Mouse (Mus musculus): ENCODE measurements around the gene Tmem164.
"Not testable (repeated sequence)": the region's sequence is repeated elsewhere in the genome, so short reads cannot be mapped to it uniquely, and the experiment has no call there.

Gene Tmem164

DNA sequence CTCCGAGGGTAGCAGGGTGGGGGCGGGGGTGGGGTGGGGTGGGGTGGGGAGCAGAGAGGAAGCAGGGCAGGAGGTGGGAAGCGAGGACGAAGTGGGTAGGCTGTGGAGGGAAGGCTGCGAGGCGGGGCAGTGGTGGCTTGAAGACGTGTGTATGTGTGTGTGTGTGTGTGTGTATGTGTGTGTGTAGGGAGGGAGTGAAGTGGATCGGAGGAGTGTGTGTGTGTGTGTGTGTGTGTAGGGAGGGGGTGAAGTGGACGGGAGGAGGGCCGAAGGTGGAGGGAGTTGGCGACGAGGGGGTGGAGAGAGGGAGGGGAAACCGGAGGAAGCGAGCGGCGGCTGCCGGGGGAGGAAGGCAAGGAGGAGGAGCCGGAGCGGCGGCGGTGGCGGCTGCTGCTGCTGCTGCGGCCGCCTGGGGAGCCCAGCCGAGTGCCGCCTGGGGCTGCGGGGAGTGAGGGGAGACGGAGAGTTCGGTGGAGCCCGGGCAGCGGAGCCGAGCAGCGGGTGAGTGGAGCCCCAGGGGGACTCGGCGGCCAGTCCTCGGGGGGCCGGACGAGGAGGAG is at the start of gene Tmem164:
Gene Tmem164, plus strand, starts transcription at position 351 of the 560 bp plus-strand sequence.
- DNase-seq = peak; percentile 81 to 93

GRCm38 (mm10) chrX:142632990-142633389 is 48.2 kb upstream of the Tmem164 start:
- DNase-seq = not testable (repeated sequence)

GRCm38 (mm10) chrX:142647202-142647601 is 34.0 kb upstream of the Tmem164 start:
- DNase-seq = no peak

DNA sequence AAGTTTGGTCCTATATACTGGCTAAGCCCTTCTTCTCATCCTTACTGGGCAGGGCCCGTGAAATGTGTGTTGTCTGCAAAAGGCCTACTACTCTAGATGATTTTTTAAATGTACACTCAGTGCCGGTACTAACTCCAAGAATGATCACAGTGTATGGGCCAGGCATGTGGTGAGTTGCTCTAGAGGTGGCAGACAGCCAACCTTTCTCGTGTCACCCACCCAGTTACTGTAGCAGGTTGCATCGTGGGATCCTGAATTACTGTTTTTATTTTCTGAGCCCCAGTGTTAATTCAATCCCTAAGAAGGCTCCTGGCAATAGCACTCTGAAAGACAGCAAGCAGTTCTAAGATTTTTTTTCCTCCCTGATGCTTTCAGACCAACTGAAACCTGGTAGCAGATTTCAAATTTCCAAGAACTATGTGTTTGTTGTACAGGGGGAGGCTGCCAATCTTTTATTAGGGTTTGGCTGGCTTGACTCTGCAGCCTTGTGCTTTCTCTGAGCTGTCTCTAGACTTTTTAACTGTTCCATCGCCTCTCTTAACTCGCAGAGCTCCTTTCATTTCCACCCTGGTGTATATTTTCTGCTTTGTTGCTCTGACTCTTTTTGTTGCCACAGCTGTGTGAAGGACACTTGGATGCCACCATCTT is 31.0 kb upstream of the Tmem164 start:
- no peak for DNase-seq

GRCm38 (mm10) chrX:142664704-142665422 is 16.3 kb upstream of the Tmem164 start:
- DNase-seq = no peak

DNA sequence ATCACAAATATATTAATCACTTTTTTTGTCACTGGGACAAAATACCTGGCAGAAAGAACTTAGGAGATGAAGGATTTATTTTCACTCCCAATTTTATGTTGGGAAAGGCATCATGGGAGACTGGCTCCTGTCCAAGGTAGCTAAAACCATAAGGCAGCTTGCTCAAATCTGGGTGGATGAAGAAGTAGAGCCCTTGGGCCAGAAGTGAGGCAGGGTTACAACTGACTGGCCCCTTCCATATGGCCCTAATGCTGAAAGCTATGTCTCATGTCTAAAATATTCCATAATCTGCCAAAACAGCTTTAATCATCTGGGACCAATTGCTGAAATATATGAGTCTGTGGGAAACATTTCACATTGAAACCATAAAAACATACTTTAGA is 15.8 kb upstream of the Tmem164 start:
- no peak for DNase-seq

GRCm38 (mm10) chrX:142669312-142670091 is 11.7 kb upstream of the Tmem164 start:
- no peak for DNase-seq

DNA sequence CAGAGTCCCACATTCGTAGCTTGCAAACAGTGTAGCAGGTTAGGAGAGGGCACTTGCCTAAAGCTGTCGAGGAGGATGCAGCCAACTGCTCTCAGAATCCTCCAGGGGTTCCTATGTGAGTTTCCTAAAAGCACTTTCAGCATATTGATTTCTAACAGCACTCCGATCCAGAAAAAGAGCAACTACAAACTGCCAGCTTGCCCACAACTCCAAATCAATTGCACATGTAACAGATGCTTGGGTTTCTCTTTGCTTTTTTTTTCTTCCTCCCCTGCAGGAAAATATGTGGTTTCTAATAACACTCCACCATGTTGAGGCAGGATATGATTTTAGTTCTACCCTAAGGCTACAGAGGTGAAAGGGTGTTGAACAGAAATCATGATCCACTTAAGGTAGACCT is 11.1 kb upstream of the Tmem164 start:
- DNase-seq = no peak

GRCm38 (mm10) chrX:142671141-142671540 is 10.1 kb upstream of the Tmem164 start:
- DNase-seq = no peak

DNA sequence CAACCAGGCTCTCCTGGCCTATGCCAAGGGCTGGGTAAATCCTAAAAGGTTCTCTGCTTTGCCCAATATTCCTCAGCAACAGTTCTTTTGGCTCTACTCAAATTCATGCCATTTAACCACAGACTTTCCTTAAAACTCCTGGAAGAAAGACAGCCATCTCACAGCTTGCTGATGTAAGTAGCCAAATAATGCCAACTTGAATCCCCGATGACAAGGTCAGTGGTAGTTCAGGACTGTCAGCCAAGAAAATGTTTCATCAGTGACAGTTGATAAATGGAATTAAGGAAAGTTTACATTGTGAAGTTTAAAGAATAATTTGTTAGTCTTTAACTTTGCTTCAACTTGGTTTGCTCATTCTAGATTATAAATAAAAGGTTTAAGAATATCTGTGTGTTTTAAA is 8.5 kb upstream of the Tmem164 start:
- no peak for DNase-seq

- no peak for DNase-seq
Observed at GRCm38 (mm10) chrX:142677193-142677592, 4.0 kb upstream of the Tmem164 start.

DNA sequence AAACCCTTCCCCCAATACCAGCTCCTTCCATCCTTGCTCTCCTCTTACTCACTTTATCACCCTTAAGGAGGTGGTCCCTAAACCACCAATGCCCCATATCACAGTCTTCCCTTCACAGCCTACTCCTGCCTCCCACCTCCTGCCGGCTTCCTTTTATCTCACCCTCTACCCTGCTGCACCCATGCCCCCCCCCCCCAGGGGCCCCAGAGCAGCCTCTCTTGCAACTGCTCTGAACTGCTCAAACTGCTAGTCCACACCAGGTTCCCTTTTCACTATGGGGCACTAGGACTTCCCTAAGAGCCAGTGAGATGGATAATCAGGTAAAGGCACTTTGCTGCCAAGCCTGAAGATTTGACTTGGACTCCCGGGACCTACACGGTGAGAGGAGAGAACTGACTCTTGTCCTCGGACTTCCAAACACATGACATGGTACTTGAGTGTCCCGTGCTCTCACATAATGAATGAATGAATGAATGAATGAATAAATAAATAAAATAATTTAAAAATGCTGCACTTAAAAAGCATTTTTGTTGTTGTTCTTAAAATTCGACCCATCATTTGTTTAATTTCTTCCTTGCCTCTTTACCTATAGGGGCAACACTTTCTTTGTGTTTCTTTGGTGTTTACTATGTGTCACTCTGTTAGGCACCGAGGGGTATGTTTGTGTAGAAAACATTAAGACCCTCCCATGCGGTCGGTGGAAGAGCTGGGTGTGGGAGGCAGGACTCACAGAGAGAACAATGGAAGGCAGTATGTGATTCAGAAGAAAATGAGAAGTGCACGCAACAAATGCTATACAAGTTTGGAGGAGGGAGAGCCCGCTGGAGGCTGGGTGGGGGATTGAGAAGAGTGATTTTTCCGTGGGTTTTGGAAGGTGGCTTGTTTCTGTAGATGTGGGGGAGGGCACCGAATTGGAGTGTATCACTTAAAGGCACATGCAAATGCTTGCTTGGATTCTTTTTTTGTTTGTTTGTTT is 2.4 kb upstream of the Tmem164 start:
- DNase-seq = no peak

DNA sequence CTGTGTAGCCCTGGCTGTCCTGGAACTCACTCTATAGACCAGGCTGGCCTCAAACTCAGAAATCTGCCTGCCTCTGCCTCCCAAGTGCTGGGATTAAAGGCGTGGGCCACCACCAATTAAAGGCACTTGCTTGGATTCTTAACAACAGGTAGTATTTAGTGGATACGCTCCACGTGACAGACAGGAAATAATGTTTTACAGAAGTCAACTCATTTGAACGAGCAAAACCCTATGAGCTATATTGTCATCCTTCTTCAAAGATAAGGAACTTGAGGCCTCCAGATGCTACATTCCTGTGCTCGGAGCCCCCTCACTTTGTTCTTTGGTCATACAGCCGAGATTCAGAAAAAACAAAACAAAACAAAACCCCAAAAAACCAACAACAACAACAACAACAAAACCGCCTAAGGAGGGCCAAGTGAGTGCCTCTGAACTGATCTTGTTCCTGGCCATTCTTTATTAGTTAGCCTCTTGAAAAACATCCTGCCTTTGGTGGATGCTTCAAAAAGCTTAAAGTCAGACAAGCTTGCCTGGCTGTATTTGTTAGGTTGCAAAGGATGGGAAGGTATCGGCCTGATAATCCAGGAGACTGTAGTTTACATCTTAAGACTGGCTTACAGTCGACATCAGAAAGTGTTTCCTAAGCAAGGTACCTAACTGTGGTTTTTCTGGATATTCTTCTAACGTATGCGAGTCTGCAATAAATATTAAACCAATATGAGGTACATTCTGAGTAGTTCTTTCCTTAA is 1.5 kb upstream of the Tmem164 start:
- no peak for DNase-seq

DNA sequence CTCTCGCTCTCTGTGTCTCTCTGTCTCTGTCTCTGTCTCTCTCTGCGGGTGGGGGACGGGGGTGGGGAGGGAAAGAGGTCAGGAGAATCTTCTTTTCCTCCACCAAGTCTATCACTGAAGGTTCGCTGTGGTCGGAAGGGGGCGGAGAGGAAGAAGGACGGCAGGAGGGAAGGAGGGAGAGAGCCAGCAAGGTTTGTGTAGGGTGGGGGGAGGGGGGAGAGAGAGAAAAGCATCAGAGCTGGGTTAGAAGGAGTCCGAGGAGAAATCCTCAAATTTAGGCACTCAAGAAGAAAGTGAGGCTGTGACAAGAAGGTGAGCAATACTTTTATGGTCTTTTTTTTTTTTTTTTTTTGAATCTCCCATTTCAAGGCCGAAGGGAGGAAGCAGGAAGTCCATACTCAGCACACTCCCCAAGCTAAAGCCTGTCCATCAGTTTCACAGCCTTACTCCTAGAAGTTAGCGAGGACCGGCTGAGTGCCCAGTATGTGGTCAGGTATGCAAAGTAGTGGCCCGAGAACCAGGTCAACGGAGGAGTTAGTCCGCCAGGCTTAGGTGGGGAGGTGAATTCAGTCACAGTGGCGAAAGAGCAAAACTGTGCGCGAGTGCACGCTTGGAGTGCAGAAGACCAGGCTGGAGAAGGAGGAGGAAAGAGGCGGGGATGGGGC is 683 bp upstream of the Tmem164 start:
- peak in 1 of 2 experiments; percentile 35 for DNase-seq

DNA sequence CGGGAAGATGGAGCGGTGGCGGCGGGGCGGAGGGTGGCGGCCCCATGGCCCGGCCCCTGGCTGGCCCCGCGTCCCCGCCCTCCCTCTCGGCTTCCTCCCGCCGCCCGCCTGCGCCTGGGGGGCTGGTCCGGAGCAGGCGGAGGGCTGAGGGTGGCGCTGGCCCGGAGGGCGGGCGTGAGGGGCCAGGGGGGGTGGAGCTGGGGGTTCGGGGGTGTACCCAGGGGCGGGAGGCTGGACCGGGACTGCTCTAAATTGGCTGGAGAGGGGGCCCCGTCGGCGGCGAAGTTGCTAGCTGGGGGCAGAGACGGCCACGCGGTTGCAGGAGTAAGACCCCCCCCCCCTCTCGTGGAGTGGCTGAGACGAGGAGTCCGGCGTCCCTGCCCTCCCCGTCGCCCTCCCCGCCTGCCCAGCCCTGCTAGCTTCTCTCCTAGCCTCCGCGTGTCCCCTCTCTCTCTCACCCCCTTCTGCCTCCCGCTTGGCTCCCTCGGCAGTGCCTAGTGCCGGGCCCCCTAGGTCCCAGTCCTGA is 473 bp downstream of the Tmem164 start:
- peak; percentile 64 to 86 for DNase-seq

- DNase-seq = peak in 1 of 2 experiments; percentile 52
Observed at GRCm38 (mm10) chrX:142682176-142682820, 1.1 kb downstream of the Tmem164 start.

DNA sequence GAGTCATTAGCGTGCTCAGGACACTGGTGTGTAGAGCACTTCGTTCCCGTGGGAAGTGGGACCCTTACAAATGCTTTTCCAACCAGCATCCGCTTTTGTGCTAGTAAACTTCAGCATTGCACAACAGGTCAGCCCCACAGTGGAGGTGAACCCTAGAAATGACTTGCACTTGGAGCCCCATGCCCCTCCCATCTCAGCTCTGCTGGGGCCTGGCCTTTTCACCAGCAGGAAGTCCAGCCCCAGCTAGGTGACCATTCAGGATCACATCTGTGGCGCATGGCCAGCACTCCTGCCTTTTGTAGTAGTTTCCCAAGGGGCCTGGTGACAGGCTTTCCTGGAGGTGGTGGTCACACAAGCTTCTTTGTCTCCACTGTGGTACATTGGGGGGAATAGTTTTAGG is 1.8 kb downstream of the Tmem164 start:
- peak; percentile 54 to 77 for DNase-seq

DNA sequence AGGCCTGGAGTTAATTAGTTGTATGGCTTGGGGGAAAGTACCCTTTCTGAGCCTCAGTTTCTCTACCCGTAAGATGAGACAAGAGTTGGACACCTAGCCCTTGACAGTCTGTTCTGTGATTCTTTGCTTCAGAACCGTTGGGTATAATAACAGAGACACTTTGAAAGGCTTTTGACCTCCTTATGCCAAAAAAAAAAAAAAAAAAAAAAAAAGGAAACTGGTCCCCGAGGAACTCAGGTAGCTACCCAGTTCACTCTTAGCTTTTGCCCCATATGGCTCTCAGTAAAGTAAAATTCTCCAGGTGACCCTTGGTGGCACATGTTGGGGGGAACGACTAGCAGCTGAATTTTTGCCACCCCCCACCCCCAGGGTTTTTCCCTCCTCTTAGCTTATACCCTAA is 3.5 kb downstream of the Tmem164 start:
- no peak for DNase-seq

GRCm38 (mm10) chrX:142685676-142686075 is 4.5 kb downstream of the Tmem164 start:
- DNase-seq = no peak

DNA sequence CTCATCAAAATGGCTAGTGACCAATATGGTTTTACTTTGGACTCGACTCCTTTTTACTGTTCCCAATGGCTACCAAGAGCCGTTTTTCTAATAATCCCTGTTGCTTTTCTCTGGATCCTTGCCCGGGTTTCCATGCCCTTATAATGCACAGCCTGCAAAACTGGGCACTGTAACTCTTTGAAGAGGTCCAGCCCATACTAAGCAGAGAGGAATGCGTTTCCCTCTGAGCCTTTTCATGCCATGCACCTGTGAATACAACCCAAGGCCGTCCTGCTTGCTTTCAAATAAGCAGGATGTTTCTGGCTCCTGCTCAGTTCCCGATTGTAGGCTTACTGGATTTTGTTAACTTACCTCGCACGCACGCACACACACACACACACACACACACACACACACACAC is 7.3 kb downstream of the Tmem164 start:
- DNase-seq = no peak
